Mouse (Mus musculus) c-Kit-positive CD71-negative TER-119-negative erythroid progenitor cells, embryonic 14.5 days (primary cell): ENCODE data around the gene Dnajc1.

Experiments
- DNase-seq: peaks from one replicate; pipeline ENCODE4 v3.0.0-alpha.2; 2013; ENCODE audit warnings: low read depth

Dnajc1 gene

GRCm38 (mm10) chr2:18392331-18393021 is at the start of gene Dnajc1:
Gene Dnajc1, minus strand, starts transcription at chr2:18392830.
- peak; percentile 89 for DNase-seq

- DNase-seq, result no peak
Observed at GRCm38 (mm10) chr2:18441871-18442270, 49.2 kb upstream of the Dnajc1 start.

GRCm38 (mm10) chr2:18415242-18415641 is 22.6 kb upstream of the Dnajc1 start:
- DNase-seq, result no peak

GRCm38 (mm10) chr2:18403679-18404078 is 11.0 kb upstream of the Dnajc1 start:
- no peak for DNase-seq

GRCm38 (mm10) chr2:18401771-18402170 is 9.1 kb upstream of the Dnajc1 start:
- no peak for DNase-seq

- no peak for DNase-seq
Observed at GRCm38 (mm10) chr2:18393022-18393519, 441 bp upstream of the Dnajc1 start.

GRCm38 (mm10) chr2:18391861-18392260 is 769 bp downstream of the Dnajc1 start:
- DNase-seq, result no peak

- DNase-seq, result no peak
Observed at GRCm38 (mm10) chr2:18389631-18390030, 3.0 kb downstream of the Dnajc1 start.

GRCm38 (mm10) chr2:18381662-18382061 is 11.0 kb downstream of the Dnajc1 start:
- DNase-seq, result no peak

- DNase-seq, result no peak
Observed at GRCm38 (mm10) chr2:18372400-18373182, 20.0 kb downstream of the Dnajc1 start.

GRCm38 (mm10) chr2:18370794-18371498 is 21.7 kb downstream of the Dnajc1 start:
- DNase-seq, result no peak

GRCm38 (mm10) chr2:18364402-18364801 is 28.2 kb downstream of the Dnajc1 start:
- no peak for DNase-seq

- no peak for DNase-seq
Observed at GRCm38 (mm10) chr2:18355293-18355692, 37.3 kb downstream of the Dnajc1 start.

- no peak for DNase-seq
Observed at GRCm38 (mm10) chr2:18352620-18353019, 40.0 kb downstream of the Dnajc1 start.

GRCm38 (mm10) chr2:18343464-18343863 is 49.2 kb downstream of the Dnajc1 start:
- peak; percentile 12 for DNase-seq

- no peak for DNase-seq
Observed at GRCm38 (mm10) chr2:18318671-18319070, 74.0 kb downstream of the Dnajc1 start.

- DNase-seq, result no peak
Observed at GRCm38 (mm10) chr2:18317503-18318281, 74.9 kb downstream of the Dnajc1 start.

- no peak for DNase-seq
Observed at GRCm38 (mm10) chr2:18316909-18317308, 75.7 kb downstream of the Dnajc1 start.

GRCm38 (mm10) chr2:18310261-18311104 is 82.1 kb downstream of the Dnajc1 start:
- DNase-seq, result no peak

GRCm38 (mm10) chr2:18307440-18308305 is 85.0 kb downstream of the Dnajc1 start:
- DNase-seq, result no peak
